Mouse (Mus musculus) forebrain, postnatal 0 days (tissue): ENCODE data around the gene Shroom3. TPM values are rescaled to one million over a fixed set of nuclear protein-coding genes. Genes with fewer than 3 reads are reported as not detected.

ENCODE experiments used
- ATAC-seq: fragments of 200-750 bp; cut with Nextera tagmentation; 2 replicates; pipeline ENCODE4 v1.8.0; 2017; ENCODE audit warnings: mild to moderate bottlenecking, moderate library complexity
- DNase-seq: peaks from one replicate; pipeline ENCODE4 v3.0.0-alpha.2; 2015
- H3K27ac ChIP-seq: fragments of 300-500 bp; sonication (generic); 2 replicates; pipeline ENCODE4 v1.5.1; 2014; ENCODE audit warnings: low read depth, mild to moderate bottlenecking, antibody characterized with exemption, low read length, moderate library complexity, mixed read lengths
- H3K27me3 ChIP-seq: fragments of 300-500 bp; sonication (generic); 2 replicates; pipeline ENCODE4 v1.6.1; 2014; ENCODE audit warnings: mild to moderate bottlenecking, low read length, mixed read lengths; ENCODE audit not compliant: insufficient read depth
- H3K36me3 ChIP-seq: fragments of 300-500 bp; sonication (generic); 2 replicates; pipeline ENCODE4 v1.6.1; 2014; ENCODE audit warnings: mild to moderate bottlenecking, moderate library complexity; ENCODE audit not compliant: insufficient read depth
- H3K4me1 ChIP-seq: fragments of 300-500 bp; sonication (generic); 2 replicates; pipeline ENCODE4 v1.6.1; 2014; ENCODE audit warnings: antibody characterized with exemption; ENCODE audit not compliant: insufficient read depth
- H3K4me2 ChIP-seq: fragments of 300-500 bp; sonication (generic); 2 replicates; pipeline ENCODE4 v1.6.1; 2014; ENCODE audit warnings: low read depth, mild to moderate bottlenecking, moderate library complexity
- H3K4me3 ChIP-seq: fragments of 300-500 bp; sonication (generic); 2 replicates; pipeline ENCODE4 v1.5.1; 2014; ENCODE audit warnings: low read depth, low read length, mixed read lengths
- H3K9ac ChIP-seq: fragments of 300-500 bp; sonication (generic); 2 replicates; pipeline ENCODE4 v1.6.1; 2014; ENCODE audit warnings: mild to moderate bottlenecking
- H3K9me3 ChIP-seq: fragments of 300-500 bp; sonication (generic); 2 replicates; pipeline ENCODE4 v1.6.1; 2016; ENCODE audit warnings: low read length
- CTCF ChIP-seq: sonication (generic); IDR thresholded peaks from 2 replicates; pipeline ENCODE4 v1.5.1; 2016; ENCODE audit warnings: antibody characterized with exemption, control low read depth, low read depth
- WGBS: fragments of 180-500 bp; shearing (Covaris S2); extraction: QIAGEN DNeasy Blood & Tissue Kit; methylation state at CpG from one replicate; pipeline ENCODE4 v1.1.7; 2014; 5-methylcytosine and 5-hydroxymethylcytosine counted together
- polyA plus RNA-seq: library from polyadenylated mRNA; unstranded; fragments of >200 nt; fragmentation: Nextera tagmentation; extraction: Ambion mirVana; gene quantifications from 2 replicates; pipeline ENCODE4 v1.2.1, GENCODE M21; 2015
- total RNA-seq: library from RNA; depleted of rRNA; stranded (reverse); fragments of >200 nt; gene quantifications from 2 replicates; pipeline ENCODE4 v1.2.3, GENCODE M21; 2014

Gene Shroom3
- total and polyA plus RNA-seq, 2 experiments from 2014 or later, result 0.91 to 5.8 TPM

DNA sequence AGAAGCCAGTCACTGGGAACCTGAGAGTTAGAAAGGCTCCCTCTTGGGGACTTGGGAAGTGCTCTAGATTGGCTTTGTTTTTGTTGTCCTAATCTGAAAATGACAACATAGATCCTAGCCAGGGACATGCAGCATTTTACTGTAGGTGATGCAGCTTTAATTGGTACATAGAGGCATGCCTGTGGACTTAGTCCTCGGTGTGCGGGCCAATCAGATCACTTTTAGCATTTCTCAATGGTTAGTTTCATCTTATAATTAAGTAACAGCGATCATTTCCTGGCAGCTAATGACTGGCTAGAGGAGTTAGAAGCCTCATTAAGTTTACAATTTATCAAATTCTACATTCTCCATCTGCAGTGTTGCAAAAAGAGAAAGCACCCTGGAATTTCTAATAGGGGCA is 167.7 kb downstream of the Shroom3 start:
- Histone ChIP-seq H3K36me3 (no peaks in the 10 kb centered on the region), H3K9ac (no peak overlapping the region), H3K27ac (no peak overlapping the region), H3K27me3 (no peaks in the 10 kb centered on the region), H3K4me2 (no peak overlapping the region), H3K4me3 (no peak overlapping the region), H3K9me3 (no peaks in the 10 kb centered on the region), H3K4me1 (no peaks in the 10 kb centered on the region)
- ATAC-seq (no peak), DNase-seq (no peak)
- WGBS, result 35% methylated on average over 3 of the region's 3 CpGs
- no peak for TF ChIP-seq CTCF

GRCm38 (mm10) chr5:92854983-92855382 is 171.7 kb downstream of the Shroom3 start:
- Histone ChIP-seq H3K4me3 (no peak overlapping the region), H3K27ac (no peak overlapping the region), H3K27me3 (no peaks in the 10 kb centered on the region), H3K9ac (no peak overlapping the region), H3K9me3 (no peaks in the 10 kb centered on the region), H3K4me1 (0 out of 2 replicates have a peak, but pooled peaks cover 4% of the 10 kb centered on the region), H3K36me3 (no peaks in the 10 kb centered on the region), H3K4me2 (no peak overlapping the region)
- DNase-seq (no peak), ATAC-seq (no peak)
- WGBS, result 90% methylated on average over 4 of the region's 4 CpGs
- no peak for TF ChIP-seq CTCF

- H3K36me3 ChIP-seq, result no peaks in the 10 kb centered on the region
- H3K9ac ChIP-seq, result no peak overlapping the region
- DNase-seq (no peak), ATAC-seq (no peak)
- no peak overlapping the region for H3K4me3 ChIP-seq
- H3K27me3 ChIP-seq, result no peaks in the 10 kb centered on the region
- TF ChIP-seq CTCF, result no peak
- H3K4me1 ChIP-seq, result peaks cover 11% of the 10 kb centered on the region; the same call in 1 of the 2 replicates
- H3K4me2 ChIP-seq, result no peak overlapping the region
- no peak overlapping the region for H3K27ac ChIP-seq
- 36% methylated on average over 15 of the region's 15 CpGs for WGBS
- H3K9me3 ChIP-seq, result no peaks in the 10 kb centered on the region
These were observed 173.1 kb downstream of the Shroom3 start for GRCm38 (mm10) chr5:92856346-92856745.

DNA sequence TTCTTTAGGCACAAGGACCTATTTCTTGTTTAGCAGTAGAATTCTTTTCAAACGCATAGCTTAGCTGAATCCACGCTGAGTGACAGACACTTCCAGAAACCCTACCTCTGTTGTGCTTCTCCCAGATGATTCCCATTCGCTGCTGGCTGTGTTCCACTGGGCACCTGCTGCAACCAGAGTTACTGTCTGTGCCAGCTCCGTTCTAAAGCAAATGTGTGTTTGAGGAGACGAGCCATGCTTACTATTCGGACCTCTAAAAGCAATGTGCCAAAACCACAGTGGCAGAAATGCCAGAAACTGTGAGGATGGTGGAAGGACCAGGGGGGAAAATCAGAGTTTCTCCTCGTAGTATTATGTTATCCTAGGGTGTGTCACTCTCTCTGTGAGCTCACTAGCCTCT is 173.9 kb downstream of the Shroom3 start:
- WGBS, result 25% methylated on average over 7 of the region's 7 CpGs
- H3K9me3 ChIP-seq, result no peaks in the 10 kb centered on the region
- H3K9ac ChIP-seq, result no peak overlapping the region
- H3K27me3 ChIP-seq, result no peaks in the 10 kb centered on the region
- peaks cover 19% of the 10 kb centered on the region for H3K4me1 ChIP-seq
- H3K36me3 ChIP-seq, result no peaks in the 10 kb centered on the region
- no peak overlapping the region for H3K4me2 ChIP-seq
- ATAC-seq (no peak), DNase-seq (no peak)
- no peak overlapping the region for H3K27ac ChIP-seq
- TF ChIP-seq CTCF, result no peak
- H3K4me3 ChIP-seq, result no peak overlapping the region

DNA sequence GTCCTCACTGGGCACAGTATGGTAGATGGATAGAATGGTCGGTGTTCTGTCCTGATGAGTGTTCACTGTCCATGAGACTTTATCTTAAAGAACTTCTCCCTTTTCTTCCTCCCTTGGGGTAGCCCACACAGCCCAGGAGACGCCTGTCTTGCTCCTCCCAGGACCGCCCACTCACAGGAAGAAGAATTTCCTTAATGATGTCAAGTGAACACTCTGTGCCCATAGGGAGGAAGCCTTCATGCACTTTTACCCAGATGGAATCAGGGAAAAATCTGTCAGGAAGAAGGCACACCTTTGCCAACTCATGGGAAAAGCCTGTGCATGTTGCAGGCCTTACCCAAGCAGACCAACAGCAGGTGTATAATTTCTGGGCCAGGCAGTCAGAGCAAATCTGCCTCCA is 174.9 kb downstream of the Shroom3 start:
- DNase-seq (no peak), ATAC-seq (no peak)
- no peak for TF ChIP-seq CTCF

GRCm38 (mm10) chr5:92858576-92858975 is 175.3 kb downstream of the Shroom3 start:
- ATAC-seq (no peak), DNase-seq (no peak)
- Histone ChIP-seq H3K27ac (no peak overlapping the region), H3K4me3 (no peak overlapping the region), H3K36me3 (no peaks in the 10 kb centered on the region), H3K27me3 (no peaks in the 10 kb centered on the region), H3K9ac (no peak overlapping the region), H3K9me3 (no peaks in the 10 kb centered on the region), H3K4me2 (no peak overlapping the region), H3K4me1 (peaks cover 20% of the 10 kb centered on the region)
- 94% methylated on average over 4 of the region's 4 CpGs for WGBS
- no peak for TF ChIP-seq CTCF

More for the DNA sequence above, 174.9 kb downstream of the Shroom3 start:
- 93% methylated on average over 3 of the region's 3 CpGs for WGBS
- Histone ChIP-seq H3K27ac (no peak overlapping the region), H3K4me3 (no peak overlapping the region), H3K27me3 (no peaks in the 10 kb centered on the region), H3K36me3 (no peaks in the 10 kb centered on the region), H3K4me2 (no peak overlapping the region), H3K9me3 (no peaks in the 10 kb centered on the region), H3K9ac (no peak overlapping the region), H3K4me1 (peaks cover 20% of the 10 kb centered on the region)

DNA sequence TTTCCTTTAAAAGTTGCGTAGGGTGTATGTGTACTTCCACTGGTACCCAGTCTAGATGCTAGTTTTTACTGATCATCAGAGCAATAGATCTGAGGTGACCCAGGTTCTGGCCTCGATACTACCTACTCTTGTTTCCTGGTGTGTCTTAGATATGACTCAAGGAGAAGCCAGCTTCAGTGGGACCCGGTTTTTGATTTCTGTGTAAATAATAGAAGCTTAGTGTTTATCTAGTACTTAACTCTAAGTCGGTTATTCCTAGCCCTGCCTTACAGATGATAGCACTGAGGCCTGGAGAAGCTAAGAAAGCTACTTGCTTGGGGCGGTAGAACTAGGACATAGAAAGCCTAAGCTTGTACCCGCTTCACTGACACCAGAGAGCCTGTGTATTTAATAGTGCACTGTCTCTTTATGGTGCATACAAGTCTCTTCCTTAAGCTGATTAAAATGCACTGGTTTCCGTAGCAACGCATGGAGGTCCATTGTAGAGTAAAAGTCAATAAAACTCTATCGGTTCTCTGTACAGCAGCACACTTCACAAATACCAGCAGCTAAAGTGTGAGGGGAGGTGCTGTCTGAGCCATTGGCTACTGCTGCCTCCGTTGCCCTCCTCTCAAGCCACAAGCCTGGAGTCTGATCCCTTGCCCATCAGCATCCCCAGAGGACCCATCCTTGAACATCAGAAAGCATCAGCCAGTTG is 178.3 kb downstream of the Shroom3 start:
- no peak overlapping the region for H3K4me2 ChIP-seq
- TF ChIP-seq CTCF, result no peak

More for the DNA sequence above, 178.3 kb downstream of the Shroom3 start:
- H3K9me3 ChIP-seq, result no peaks in the 10 kb centered on the region
- H3K9ac ChIP-seq, result no peak overlapping the region
- WGBS, result 43% methylated on average over 10 of the region's 10 CpGs
- ATAC-seq, result peak; percentile 91
- no peaks in the 10 kb centered on the region for H3K27me3 ChIP-seq
- DNase-seq, result peak; percentile 66
- H3K4me3 ChIP-seq, result no peak overlapping the region
- peaks cover 16% of the 10 kb centered on the region for H3K4me1 ChIP-seq
- H3K27ac ChIP-seq, result peak overlapping the region; percentile 62
- H3K36me3 ChIP-seq, result no peaks in the 10 kb centered on the region
